Mouse (Mus musculus) erythroid progenitor cell, adult 5-6 weeks (primary cell): ENCODE measurements around the gene Piezo1. TPM values are rescaled to one million over a fixed set of nuclear protein-coding genes. Genes with fewer than 3 reads are reported as not detected.

Source experiments
- ATAC-seq: replicated peaks from 2 replicates; pipeline ENCODE4 v1.8.0; 2016; ENCODE audit warnings: moderate number of reproducible peaks, mild to moderate bottlenecking, moderate TSS enrichment, inconsistent platforms; ENCODE audit not compliant: poor library complexity, low FRiP score, severe bottlenecking
- total RNA-seq, 2 experiments: library from RNA; stranded (forward) in 1 of 2; stranded (reverse) in 1 of 2; fragments of 150-400 nt in 1 of 2; fragments of 186-747, 209-891 nt in 1 of 2; gene quantifications; 2 replicates each; pipeline versions ENCODE4 v1.2.3 to v1.2.4; 2015 to 2017; ENCODE audit warnings: low replicate concordance in 2 of 2

Piezo1 gene
- total RNA-seq, 2 experiments from 2014 or later, result 31.8 to 43.2 TPM

GRCm38 (mm10) chr8:122517541-122518190 is 33.5 kb downstream of the Piezo1 start:
- no peak for ATAC-seq

GRCm38 (mm10) chr8:122515699-122516098 is 35.4 kb downstream of the Piezo1 start:
- ATAC-seq, result no peak

- ATAC-seq, result no peak
Measured at GRCm38 (mm10) chr8:122512392-122512791, 38.7 kb downstream of the Piezo1 start.

DNA sequence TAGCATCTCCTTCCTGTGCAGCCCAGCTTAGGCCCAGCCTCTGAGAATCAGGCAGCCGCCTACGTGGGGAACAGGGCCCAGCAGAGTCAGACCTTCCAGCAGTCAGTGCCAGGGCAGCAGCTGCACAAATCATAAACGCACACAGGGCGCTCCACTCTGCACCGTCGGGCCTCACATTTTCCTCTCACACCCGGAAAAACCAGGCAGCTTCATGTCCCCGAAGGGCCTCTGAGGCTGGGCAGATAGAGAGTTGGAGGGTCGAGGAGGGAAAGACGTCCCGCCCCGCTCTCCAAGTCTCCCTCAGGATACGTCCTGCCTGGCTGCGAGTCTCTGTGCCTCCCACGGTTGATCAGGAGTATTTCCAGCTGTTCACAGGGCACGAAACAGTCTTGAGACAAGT is 39.6 kb downstream of the Piezo1 start:
- no peak for ATAC-seq

- peak; percentile 85 for ATAC-seq
Measured at GRCm38 (mm10) chr8:122500856-122501255, 50.3 kb downstream of the Piezo1 start.

- no peak for ATAC-seq
Measured at GRCm38 (mm10) chr8:122497912-122498311, 53.2 kb downstream of the Piezo1 start.

- ATAC-seq, result no peak
Measured at GRCm38 (mm10) chr8:122497016-122497734, 54.0 kb downstream of the Piezo1 start.

DNA sequence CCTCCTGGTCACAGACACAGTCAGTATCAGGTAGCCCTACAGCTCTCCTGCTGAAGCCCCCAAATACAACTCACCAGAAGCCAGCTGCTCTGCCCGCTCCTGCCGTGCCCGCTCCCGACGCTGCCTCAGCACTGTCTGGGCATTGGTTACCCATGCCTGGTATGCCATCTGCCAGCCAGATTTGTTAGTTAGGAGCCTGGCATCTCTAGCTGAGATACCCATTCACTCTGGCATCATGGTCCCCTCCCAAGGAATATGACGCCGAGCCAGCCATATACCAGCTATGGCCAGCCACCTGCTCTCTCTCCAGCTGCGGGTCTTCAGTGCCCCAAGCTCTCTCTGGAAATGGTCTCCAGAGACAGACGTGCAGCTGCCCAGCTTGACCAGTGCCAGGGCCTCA is 62.7 kb downstream of the Piezo1 start:
- ATAC-seq, result no peak

DNA sequence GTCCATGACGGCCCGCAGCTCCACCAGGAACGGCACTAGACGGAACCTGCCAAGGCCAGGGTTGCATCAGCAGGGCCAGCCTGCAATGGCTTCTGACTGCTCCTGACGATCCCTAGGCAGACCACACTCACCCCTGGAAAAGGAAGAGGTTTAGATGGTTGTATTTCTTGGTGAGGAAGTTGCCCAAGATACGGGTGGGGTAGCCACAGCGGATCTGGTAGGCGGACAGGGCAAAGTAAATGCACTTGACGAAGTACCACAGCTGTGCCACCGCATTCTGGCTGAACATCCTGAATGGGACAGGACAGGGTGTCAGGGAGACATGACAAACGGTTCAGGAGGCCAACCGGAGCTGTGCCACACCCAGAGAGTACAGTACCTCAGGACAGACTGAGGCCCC is 66.3 kb downstream of the Piezo1 start:
- ATAC-seq, result no peak

- ATAC-seq, result no peak
Measured at GRCm38 (mm10) chr8:122483877-122484276, 67.3 kb downstream of the Piezo1 start.

DNA sequence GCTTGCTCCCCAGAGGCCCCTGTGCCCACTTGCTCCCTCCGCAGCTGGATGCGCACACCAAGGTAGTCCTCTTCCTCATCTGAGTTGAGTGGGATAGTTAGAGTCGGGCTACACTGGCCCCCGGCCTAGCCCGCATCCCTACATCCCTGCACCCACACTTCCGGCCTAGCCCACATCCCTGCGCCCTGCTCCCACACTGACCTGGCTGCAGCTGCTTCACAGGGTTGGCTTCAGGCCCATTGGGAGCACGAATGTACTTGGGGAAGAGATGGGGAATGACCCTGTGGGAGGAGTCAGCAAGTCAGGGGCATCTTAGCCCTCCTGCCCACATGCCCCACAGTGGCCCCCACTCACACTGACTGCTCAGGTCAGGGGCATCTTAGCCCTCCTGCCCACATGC is 68.7 kb downstream of the Piezo1 start:
- no peak for ATAC-seq

GRCm38 (mm10) chr8:122475580-122476320 is 75.4 kb downstream of the Piezo1 start, which contains the start of the genes Rnf166 and Ctu2:
TSS of gene Rnf166 (minus strand) at chr8:122476064.
TSS of gene Ctu2 (plus strand) at chr8:122476143.
- ATAC-seq, result peak; percentile 86

DNA sequence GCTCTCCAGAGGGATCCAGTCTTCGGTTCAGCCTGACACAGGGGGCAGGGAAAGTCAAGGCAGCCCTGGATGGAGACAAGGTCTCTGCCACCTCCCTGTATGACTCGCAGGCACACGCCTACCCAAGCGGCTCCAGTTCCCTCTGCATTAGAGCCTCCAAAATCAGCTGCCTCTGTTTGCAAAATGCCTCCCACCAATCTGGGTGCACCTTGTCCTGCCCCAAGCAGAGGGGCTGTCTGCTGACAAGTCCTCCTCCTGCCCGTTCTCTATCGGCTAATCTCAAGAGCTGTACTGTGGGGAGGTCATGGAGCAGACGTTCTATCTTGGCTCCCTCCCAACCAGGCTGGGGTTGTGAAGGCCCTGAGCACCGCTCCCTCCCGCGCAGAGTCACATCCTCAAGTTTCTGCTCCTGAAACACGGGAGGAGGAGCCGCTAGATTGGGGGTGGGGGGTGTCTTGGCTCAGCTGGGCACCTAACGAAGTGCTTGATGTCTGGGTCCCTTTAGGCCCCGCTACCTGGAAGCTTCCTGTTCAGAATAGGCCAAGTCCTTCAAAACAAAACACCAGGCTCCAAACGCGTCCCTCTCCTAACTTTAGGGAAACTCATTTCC is 76.1 kb downstream of the Piezo1 start:
- peak; percentile 58 for ATAC-seq

GRCm38 (mm10) chr8:122473911-122474421 is 77.2 kb downstream of the Piezo1 start:
- no peak for ATAC-seq

- ATAC-seq, result no peak
Measured at GRCm38 (mm10) chr8:122470691-122471090, 80.4 kb downstream of the Piezo1 start.

- ATAC-seq, result no peak
Measured at GRCm38 (mm10) chr8:122469965-122470364, 81.2 kb downstream of the Piezo1 start.

DNA sequence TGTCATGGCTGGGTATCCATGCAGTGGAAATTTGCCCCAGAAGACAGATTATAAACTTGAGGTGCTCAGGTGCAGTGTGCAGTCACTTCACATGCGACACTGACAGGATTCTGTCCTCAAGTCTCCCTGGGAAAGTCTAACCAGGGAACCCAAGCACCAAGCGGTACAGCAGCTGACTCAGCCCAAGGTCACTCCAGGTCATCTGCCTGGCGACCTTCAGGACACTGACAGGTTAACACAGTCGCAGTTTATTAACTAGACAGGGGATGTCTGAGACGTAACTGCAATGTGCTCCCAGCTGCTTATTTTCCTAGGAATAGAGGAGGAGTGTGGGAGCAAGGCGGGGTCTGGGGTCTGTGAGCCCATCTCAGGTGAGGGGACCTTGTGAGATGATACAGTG is 81.7 kb downstream of the Piezo1 start:
- no peak for ATAC-seq

DNA sequence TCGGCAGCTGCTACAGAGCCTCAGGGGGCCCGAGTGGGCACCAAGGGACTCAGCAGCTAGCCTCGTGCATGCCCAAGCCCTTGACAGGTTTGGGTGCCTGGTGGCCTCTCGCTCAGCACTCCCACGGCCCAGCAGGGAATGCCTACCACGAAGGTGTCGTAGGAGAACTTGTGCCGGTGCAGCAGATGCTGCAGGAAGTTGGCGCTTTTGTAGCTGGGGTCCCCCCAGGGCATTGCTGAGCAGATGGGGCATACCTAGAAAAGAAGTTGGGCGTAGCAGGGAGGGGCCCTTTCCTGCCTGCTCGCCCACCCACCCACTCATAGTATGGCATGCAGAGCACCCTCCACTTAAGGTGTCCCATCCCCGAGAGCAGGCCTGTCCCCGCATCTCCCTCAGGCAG is 83.3 kb downstream of the Piezo1 start:
- ATAC-seq, result no peak

GRCm38 (mm10) chr8:122464985-122465384 is 86.1 kb downstream of the Piezo1 start:
- ATAC-seq, result no peak
